Mouse (Mus musculus): ENCODE measurements around the gene Suox. TPM values are rescaled to one million over a fixed set of nuclear protein-coding genes. Genes with fewer than 3 reads are reported as not detected.

The Suox gene
- polyA plus RNA-seq, 1 experiment from 2014 or later: 15.6 TPM

DNA sequence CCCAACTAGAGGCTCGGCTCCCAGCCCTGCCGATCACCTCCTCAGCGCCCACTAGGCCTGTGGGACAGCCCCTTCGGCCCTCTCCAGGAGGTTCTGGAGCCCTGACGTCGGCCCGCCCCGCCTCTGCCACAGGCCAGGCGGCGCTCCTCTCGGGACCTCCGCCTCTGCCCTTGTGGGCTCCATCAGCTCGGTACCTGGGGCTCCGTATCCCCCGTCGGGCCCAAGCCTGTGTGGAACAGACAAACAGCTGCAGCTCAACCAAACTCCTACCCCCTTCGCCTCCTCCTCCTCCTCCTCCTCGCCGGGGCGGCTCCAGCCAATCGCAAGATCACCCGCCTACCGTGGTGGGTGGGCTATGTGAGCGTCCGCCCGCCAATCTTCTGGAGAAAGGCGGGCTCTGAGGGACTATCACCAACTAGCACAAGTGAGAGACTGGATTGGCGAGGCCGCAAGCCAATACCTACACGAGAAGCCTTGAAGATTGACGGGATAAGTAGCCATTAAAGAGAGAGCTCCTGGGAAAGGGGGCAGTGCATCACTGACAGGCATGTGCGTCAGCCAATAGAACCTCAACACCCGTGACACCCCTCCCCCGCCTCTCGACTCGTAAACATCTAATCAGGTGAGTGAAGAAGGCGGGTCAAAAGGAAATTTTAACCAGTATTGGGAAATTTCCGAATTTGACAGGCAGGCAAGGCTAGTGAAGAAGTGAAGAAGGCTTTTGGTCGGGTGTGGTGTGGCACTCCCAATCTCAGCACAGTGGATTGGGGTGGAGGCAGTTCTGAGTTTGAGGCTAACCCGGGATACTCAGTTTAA, 22.3 kb upstream of the Suox start, which contains the start of gene Rab5b:
Gene Rab5b, minus strand, starts transcription at position 273 of the 816 bp plus-strand sequence.
- peak; percentile 100 for ATAC-seq (ENCODE audit: low FRiP score, low read depth)
- H3K9ac ChIP-seq: peak within 1 kb of the TSS; percentile 94
- peaks cover 9% of the 10 kb centered on the region for H3K4me1 ChIP-seq
- H3K27me3 ChIP-seq (replicated peaks): no peaks in the 10 kb centered on the region
- H3K4me2 ChIP-seq (replicated peaks): peak within 1 kb of the TSS; percentile 70
- WGBS: under 1% methylated on average over 40 of the region's 40 CpGs
- peaks cover 19% of the 10 kb centered on the region for H3K36me3 ChIP-seq
- H3K4me3 ChIP-seq: peak within 1 kb of the TSS; percentile 90
- no peaks in the 10 kb centered on the region for H3K9me3 ChIP-seq
- H3K27ac ChIP-seq: peak within 1 kb of the TSS; percentile 92

GRCm38 (mm10) chr10:128695411-128695991, 21.6 kb upstream of the Suox start:
- Histone ChIP-seq H3K4me3 (peak overlapping the region; percentile 90), H3K27me3 (replicated peaks) (no peaks in the 10 kb centered on the region), H3K36me3 (peaks cover 14% of the 10 kb centered on the region), H3K9ac (peak overlapping the region; percentile 94), H3K4me1 (peaks cover 9% of the 10 kb centered on the region), H3K9me3 (no peaks in the 10 kb centered on the region), H3K27ac (peak overlapping the region; percentile 92), H3K4me2 (replicated peaks) (peak overlapping the region; percentile 70)
- ATAC-seq (ENCODE audit: low FRiP score, low read depth): no peak; the same call in 1 of the 2 replicates
- whole genome bisulfite sequencing: under 1% methylated on average over 22 of the region's 22 CpGs

DNA sequence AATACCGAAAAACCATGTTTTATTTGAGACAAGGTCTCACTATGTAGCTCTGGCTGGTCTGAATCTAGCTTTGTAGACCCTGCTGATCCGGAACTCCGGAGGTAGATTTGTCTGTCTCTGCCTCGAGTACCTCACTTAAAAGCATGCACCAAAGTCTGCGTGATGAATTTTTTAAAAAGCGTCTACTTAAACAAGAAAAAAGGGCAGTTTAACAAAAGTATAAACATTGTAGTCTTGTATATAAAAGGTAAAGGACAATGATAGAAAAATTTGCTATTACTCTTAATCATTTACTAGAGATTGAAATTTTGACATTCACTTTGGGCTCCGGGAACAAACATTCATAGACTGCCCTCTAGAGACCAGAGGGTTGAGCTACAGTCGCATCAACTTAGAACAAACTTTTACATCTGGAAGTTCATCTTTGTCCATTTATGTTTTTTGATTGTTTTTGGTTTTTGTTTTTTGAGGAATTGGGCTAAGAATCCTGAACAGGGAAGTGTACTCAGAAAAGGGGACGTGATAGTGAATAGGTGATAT, 666 bp upstream of the Suox start:
- Histone ChIP-seq H3K4me1 (peaks cover 16% of the 10 kb centered on the region; the same call in 1 of the 2 replicates), H3K9me3 (no peaks in the 10 kb centered on the region), H3K9ac (peak overlapping the region; percentile 69), H3K36me3 (peaks cover 8% of the 10 kb centered on the region), H3K4me2 (replicated peaks) (peak overlapping the region; percentile 94), H3K27me3 (replicated peaks) (no peaks in the 10 kb centered on the region), H3K4me3 (peak overlapping the region; percentile 67), H3K27ac (0 out of 2 replicates have a peak overlapping the region, but pooled peaks have one; percentile 42)
- no peak for ATAC-seq (ENCODE audit: low FRiP score, low read depth)
- WGBS: 3% methylated on average over 9 of the region's 9 CpGs

DNA sequence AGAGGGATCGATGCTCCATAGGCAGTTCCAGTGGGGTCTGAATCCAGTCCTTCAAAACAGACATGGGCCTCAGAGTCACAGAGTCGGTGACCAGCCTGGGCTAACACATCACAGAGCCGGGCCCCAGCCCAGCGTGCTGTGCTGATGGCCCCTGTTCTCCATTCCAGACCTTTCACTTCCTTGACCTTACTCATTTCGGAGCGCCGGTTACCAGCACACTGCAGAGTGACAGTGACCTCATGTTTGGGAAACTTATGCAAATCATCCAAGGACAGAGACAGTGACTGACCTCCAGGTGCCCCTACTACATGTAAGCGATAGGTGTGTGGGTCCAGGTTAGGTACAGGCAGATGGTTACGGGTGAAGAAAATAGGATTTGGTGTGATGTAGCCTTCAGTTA, 2.7 kb downstream of the Suox start:
- H3K36me3 ChIP-seq: peaks cover 7% of the 10 kb centered on the region; the same call in 1 of the 2 replicates
- no peak overlapping the region for H3K9ac ChIP-seq
- no peak overlapping the region for H3K4me2 ChIP-seq (replicated peaks)
- 97% methylated on average over 9 of the region's 9 CpGs for WGBS
- no peaks in the 10 kb centered on the region for H3K27me3 ChIP-seq (replicated peaks)
- no peak overlapping the region for H3K27ac ChIP-seq
- no peak overlapping the region for H3K4me3 ChIP-seq
- peaks cover 19% of the 10 kb centered on the region for H3K4me1 ChIP-seq
- ATAC-seq (ENCODE audit: low FRiP score, low read depth): no peak
- H3K9me3 ChIP-seq: no peaks in the 10 kb centered on the region

DNA sequence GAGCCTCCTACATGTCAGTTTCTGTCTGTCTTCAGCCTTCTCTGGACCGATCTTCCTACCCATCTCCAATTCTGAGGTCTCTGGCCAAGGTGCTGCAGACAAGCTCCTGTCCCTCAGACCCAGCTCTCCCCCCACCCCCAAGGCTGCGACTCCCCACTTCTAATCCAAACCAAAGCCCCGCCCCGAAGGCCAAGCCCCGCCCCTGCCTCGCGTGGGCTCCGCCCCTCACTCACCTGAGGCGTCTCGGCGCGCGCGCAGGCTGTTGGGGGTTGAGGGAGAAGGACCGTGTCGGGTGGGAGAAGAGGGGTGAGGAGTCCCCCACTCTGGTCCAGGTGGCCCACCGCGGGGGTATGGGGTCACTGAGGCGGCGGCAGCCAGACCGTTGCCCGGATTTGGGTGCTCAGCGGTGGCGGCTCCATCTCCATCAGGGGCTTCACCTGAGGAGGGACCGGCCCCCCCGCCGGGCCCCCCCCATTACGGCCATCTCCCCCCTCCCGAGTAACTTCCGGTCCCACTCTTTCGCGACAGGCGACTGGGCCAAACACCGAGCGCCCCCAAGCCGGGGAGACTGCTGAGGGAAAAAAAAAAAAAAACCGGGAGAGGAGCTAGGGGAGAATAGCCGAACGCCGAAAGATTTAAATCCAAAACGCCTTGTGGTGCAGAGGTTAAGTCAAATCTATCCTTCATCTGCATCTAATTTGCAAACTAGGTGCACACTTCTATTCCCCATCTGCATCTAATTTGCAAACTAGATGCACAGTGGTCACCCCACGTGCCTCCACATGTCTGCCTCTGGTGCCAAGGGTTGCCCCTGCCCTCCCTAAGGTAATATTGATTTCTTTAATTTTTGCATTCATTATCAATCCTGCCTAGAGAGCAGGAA, 4.8 kb downstream of the Suox start:
- ATAC-seq (ENCODE audit: low FRiP score, low read depth): peak; percentile 49; the same call in 1 of the 2 replicates
- Histone ChIP-seq H3K36me3 (peaks cover 7% of the 10 kb centered on the region; the same call in 1 of the 2 replicates), H3K4me1 (peaks cover 15% of the 10 kb centered on the region), H3K9ac (peak overlapping the region; percentile 73), H3K4me3 (peak overlapping the region; percentile 67), H3K27ac (no peak overlapping the region), H3K27me3 (replicated peaks) (no peaks in the 10 kb centered on the region), H3K4me2 (replicated peaks) (peak overlapping the region; percentile 92), H3K9me3 (no peaks in the 10 kb centered on the region)
- under 1% methylated on average over 42 of the region's 42 CpGs for WGBS

DNA sequence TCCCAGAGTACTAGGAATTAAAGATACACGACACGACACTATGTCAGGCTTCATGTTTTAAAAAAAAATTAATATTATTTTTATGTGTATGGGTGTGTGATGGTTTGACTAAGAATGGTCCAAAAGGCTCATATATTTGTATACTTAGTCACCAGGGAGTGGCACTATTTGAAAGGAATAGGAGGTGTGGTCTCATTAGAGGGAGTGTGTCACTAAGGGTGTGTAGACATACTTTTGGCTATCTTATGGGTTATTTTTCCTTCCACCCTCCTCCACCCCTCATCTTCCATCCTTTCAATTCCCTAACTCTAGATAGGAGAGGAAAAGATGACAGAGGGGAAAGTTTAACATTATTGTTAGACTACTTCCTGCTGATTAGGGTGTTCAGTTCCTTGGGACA, 8.1 kb downstream of the Suox start:
- peaks cover 3% of the 10 kb centered on the region; the same call in 1 of the 2 replicates for H3K36me3 ChIP-seq
- H3K4me3 ChIP-seq: no peak overlapping the region
- ATAC-seq (ENCODE audit: low FRiP score, low read depth): no peak

DNA sequence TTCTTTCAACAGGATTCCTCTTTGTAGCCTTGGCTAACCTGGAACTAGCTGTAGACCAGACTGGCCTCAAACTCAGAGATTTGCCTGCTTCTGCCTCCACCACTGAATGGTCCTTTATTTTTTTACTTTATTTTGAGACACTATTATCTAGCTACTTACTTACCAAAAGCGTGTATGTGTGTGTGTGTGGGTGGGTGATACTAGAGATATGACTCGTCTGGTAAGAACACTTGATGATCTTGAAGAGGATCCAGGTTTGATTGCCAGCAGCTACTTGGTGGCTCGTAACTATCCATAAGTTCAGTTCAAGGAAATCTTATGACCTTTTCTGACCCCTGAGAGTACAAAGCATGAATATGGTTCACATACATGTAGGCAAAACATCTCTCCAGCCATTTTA, 8.6 kb downstream of the Suox start:
- 82% methylated on average over 3 of the region's 3 CpGs for WGBS
- no peak overlapping the region for H3K4me3 ChIP-seq
- H3K9me3 ChIP-seq: no peaks in the 10 kb centered on the region
- no peaks in the 10 kb centered on the region for H3K36me3 ChIP-seq
- ATAC-seq (ENCODE audit: low FRiP score, low read depth): no peak
- no peak overlapping the region for H3K4me2 ChIP-seq (replicated peaks)
- H3K27ac ChIP-seq: no peak overlapping the region
- no peaks in the 10 kb centered on the region for H3K27me3 ChIP-seq (replicated peaks)
- peaks cover 3% of the 10 kb centered on the region; the same call in 1 of the 2 replicates for H3K4me1 ChIP-seq
- no peak overlapping the region for H3K9ac ChIP-seq

More for the DNA sequence above, 8.1 kb downstream of the Suox start:
- Histone ChIP-seq H3K9me3 (no peaks in the 10 kb centered on the region), H3K4me1 (peaks cover 3% of the 10 kb centered on the region; the same call in 1 of the 2 replicates), H3K9ac (no peak overlapping the region), H3K27ac (no peak overlapping the region), H3K4me2 (replicated peaks) (no peak overlapping the region), H3K27me3 (replicated peaks) (no peaks in the 10 kb centered on the region)
- WGBS: 92% methylated on average over 2 of the region's 2 CpGs

- H3K27ac ChIP-seq: no peak overlapping the region
- WGBS: 75% methylated on average over 3 of the region's 3 CpGs
- no peak overlapping the region for H3K4me2 ChIP-seq (replicated peaks)
- no peak overlapping the region for H3K4me3 ChIP-seq
- H3K9me3 ChIP-seq: no peaks in the 10 kb centered on the region
- H3K9ac ChIP-seq: no peak overlapping the region
- peaks cover 3% of the 10 kb centered on the region; the same call in 1 of the 2 replicates for H3K4me1 ChIP-seq
- H3K27me3 ChIP-seq (replicated peaks): no peaks in the 10 kb centered on the region
- ATAC-seq (ENCODE audit: low FRiP score, low read depth): no peak
- H3K36me3 ChIP-seq: no peaks in the 10 kb centered on the region
These were observed 9.1 kb downstream of the Suox start for GRCm38 (mm10) chr10:128664808-128665207.

GRCm38 (mm10) chr10:128663441-128664220, 10.2 kb downstream of the Suox start:
- Histone ChIP-seq H3K27me3 (replicated peaks) (no peaks in the 10 kb centered on the region), H3K4me1 (peaks cover 3% of the 10 kb centered on the region; the same call in 1 of the 2 replicates), H3K4me3 (no peak overlapping the region), H3K27ac (no peak overlapping the region), H3K36me3 (no peaks in the 10 kb centered on the region), H3K9me3 (no peaks in the 10 kb centered on the region), H3K9ac (no peak overlapping the region), H3K4me2 (replicated peaks) (no peak overlapping the region)
- no peak for ATAC-seq (ENCODE audit: low FRiP score, low read depth)
- 75% methylated on average over 5 of the region's 5 CpGs for WGBS

DNA sequence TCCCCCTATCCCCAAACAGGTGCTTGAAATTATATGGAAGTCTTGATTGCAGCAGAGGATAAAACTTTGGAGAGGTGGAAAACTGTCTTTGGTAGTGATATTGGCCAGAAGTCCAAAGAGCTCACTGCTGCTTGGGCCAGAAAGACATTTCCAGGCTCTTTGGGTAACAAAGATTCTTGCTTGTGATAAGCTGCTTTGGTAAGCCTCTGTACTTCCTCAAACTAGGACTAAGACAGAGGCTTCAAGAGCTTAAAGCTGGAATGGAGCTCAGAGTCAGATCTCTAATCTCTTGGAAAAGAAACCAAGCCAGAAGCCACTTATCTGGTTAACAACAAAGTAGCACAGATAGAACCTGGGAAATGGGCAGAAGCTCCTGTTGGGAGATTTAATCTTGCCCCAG, 11.4 kb downstream of the Suox start:
- H3K36me3 ChIP-seq: no peaks in the 10 kb centered on the region
- no peak overlapping the region for H3K9ac ChIP-seq
- no peak overlapping the region for H3K27ac ChIP-seq
- no peak overlapping the region for H3K4me2 ChIP-seq (replicated peaks)
- ATAC-seq (ENCODE audit: low FRiP score, low read depth): no peak
- H3K27me3 ChIP-seq (replicated peaks): no peaks in the 10 kb centered on the region
- H3K9me3 ChIP-seq: no peaks in the 10 kb centered on the region
- H3K4me3 ChIP-seq: no peak overlapping the region
- H3K4me1 ChIP-seq: no peaks in the 10 kb centered on the region

GRCm38 (mm10) chr10:128659490-128659889, 14.4 kb downstream of the Suox start:
- ATAC-seq (ENCODE audit: low FRiP score, low read depth): no peak
- H3K9me3 ChIP-seq: no peaks in the 10 kb centered on the region
- H3K27ac ChIP-seq: no peak overlapping the region
- no peak overlapping the region for H3K9ac ChIP-seq
- no peaks in the 10 kb centered on the region for H3K27me3 ChIP-seq (replicated peaks)
- H3K4me2 ChIP-seq (replicated peaks): no peak overlapping the region
- no peak overlapping the region for H3K4me3 ChIP-seq
- H3K4me1 ChIP-seq: no peaks in the 10 kb centered on the region
- H3K36me3 ChIP-seq: no peaks in the 10 kb centered on the region
- 59% methylated on average over 9 of the region's 9 CpGs for WGBS

Data from neural tube, embryonic 12.5 days (tissue).